Mouse (Mus musculus): ENCODE results near the gene Chp1.
"Not testable (repeated sequence)": the region's sequence is repeated elsewhere in the genome, so short reads cannot be mapped to it uniquely, and the experiment has no call there.

Chp1 gene

DNA sequence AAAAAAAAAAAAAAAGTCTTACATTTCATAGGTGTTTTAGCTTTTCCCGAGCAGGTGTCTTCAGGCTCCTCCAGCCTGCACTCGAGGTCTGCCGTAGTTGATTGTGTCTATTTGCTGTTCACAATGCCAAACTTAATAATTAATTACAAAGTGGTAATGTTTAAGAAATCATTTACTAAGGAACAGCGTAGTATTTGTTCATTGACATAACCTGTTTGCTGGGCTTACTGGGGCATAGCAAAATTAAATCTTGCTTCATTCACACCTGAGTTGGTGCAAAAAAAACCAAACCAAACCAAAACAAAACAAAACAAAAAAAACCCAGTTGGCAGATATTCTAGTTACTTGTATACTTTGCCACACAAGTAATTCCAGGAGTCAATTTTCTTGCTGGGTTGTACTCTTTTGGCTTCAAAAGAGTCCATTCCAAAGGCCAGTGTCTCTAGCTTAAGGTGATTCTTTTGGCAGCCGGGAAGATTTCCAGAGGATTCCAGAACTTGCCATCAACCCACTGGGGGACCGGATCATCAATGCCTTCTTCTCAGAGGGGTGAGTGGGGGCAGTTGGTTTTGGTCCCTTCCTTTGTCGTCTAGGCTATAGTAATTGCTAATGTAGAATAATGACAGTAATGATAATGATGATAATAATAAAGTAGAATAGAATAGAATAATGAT lies 18.8 kb downstream of the Chp1 start:
- no peak for DNase-seq

DNA sequence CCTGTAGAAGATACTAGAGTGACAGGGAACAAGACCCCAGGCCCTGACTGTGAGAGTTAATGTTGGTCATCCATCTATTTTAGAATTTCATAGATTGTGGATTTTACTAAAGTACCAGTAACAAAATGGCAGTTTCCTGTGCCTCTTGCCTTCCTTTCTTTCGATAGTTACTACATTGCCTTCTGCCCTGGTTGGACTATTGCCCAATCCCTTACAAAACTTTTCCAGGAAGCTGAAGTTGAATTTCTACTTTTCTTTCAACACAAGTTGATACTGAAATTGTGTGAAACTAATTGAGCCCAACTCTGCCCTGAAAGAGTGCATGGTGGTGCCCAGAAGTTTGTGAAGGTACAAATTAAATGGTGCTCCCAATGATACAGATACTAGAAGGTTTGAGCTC lies 25.0 kb downstream of the Chp1 start:
- DNase-seq, result no peak

DNA sequence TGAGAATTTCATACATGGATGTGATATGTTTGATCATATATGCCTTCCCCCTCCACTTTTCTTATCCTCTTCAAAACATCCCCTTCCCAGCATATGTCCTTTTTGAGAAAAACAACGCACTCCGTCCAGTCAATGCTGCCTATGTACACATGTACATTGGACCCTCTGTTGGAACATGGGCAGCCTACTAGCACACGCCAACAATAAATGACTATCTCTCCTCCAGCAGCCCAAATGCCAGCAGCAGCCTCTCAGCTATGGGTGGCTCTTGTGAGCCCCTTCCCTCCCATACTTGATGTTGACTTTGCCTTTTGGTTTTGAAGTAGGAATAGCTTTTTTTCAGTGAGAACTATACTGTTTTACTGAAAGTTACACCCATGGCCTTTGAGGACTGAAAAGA lies 34.1 kb downstream of the Chp1 start:
- DNase-seq, result no peak

DNA sequence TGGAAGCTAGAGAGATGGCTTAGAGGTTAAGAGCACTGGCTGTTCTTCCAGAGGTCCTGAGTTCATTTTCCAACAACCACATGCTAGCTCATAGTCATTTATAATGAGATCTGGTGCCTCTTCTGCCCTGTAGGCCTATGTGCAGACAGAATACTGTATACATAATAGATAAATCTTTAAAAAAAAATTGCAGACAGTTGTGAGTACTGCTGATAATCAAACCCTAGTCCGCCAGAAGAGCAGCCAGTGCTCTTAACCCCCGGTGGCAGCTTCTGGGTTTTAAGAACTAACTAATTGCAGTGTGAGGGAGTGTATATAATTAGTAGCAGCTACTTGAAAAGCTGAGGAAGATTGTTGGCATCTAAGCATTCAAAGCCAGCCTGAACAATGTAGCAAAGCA lies 35.9 kb downstream of the Chp1 start:
- no peak for DNase-seq

DNA sequence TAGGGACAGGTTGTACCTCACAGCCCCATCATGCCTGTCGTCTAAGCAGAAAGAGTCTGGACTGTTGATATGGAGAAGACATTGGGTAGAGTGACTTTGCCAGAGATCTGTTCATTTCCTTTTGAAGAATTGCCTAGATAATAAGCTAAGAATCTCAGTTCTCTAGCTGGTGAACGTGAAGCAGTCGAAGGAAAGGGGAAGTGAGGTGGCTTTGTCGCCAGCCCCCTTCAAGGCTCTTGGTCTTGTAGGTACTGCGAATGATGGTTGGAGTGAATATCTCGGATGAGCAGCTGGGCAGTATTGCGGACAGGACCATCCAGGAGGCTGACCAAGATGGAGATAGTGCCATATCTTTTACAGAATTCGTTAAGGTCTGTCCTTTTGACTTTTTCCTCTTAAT lies 36.8 kb downstream of the Chp1 start:
- no peak for DNase-seq

DNA sequence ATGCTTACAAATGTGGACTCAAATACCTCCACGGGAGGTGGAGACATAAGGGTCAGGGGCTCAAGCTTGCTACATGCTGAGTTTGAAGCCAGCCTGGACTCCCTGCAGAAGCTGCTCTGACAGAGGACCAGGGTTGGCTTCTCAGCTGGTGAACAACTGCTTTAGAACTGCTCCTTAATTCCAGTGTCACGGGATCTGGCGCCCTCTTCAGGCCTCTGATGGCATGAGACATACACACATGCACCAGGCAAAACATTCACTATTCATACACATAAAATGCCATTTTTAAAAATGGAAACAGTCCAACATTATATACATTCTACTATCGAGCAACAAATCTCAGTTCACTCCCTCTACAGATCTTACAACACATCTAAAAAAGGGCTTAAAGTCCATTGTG lies 39.9 kb downstream of the Chp1 start:
- peak; percentile 23 to 48 for DNase-seq

DNA sequence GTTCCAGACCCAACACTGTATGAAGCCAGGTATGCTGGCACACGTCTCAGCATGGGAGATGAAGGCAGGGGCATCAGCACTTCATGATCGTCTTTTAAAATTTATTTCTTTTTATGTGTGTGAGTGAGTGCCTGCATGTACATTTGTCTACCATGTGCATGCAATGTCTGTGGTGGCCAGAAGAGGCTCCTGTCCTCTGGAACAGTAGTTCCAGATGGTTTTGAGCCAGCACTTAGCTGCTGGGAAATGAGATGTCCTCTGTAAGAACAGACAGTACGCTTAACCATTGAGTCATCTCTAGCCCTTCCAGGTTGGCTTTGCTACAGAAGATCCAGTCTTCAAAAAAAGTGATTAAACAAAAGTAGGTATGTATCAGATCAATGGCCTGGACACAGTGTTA lies 43.8 kb downstream of the Chp1 start:
- no peak for DNase-seq

DNA sequence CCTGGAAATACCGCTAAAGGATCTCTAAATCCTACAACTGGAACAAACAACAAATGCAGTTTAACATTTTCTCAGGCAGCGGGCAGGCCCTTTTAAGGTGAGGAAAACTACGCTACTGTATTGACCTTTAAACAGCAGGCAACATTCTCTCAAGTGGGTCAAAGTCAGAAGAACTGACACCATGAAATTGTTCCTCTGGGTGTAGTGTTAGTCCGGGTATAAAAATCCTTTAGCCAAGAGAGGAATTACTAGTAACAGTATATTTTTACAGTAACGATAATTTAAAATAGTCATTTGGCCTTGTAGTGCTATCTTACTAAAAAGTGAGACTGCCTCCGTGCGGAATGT lies 46.2 kb downstream of the Chp1 start:
- DNase-seq, result peak in 1 of 2 experiments; percentile 19

DNA sequence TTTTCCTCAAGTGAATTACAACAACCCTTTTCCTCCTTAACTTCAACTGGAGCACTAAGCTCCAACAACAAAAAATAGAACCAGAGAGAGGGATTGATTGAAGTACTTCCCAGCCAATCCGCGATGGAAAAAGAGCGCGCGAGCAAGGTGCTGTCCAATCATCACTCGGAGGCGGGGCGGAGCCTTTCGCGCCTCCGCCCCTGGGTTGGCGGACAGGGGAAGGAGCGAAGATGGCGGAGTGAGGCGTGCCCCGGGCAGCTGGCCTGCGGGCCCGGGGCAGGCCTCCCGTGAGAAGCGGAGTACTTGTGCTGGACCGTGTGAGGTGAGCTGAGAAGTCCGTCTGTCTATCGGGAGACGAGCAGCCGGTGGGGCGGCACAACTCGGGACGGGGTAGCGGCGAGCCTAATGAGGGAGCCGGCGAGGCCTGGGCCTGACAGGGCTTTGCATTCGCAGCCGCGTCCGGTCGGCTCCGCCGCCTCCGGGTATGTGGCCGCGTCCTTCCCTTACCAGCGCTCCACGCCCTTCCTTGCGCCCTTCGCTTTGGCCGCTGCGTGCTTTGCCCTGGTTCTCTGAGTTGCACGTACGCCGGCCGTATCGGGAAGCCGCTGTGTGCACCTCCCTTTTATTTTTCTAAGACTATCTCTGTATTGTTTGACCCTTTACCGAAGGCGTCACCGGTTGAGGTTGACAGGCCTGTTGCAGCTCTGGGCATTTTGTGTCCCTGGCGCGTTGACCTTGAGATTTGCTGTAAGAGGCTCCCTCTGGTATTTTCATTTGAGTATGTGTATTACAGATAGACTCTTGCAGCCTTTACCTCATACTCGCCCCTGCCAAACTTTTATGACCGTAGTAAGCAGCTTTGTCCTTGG lies 46.9 kb downstream of the Chp1 start:
- peak; percentile 97 for DNase-seq

DNA sequence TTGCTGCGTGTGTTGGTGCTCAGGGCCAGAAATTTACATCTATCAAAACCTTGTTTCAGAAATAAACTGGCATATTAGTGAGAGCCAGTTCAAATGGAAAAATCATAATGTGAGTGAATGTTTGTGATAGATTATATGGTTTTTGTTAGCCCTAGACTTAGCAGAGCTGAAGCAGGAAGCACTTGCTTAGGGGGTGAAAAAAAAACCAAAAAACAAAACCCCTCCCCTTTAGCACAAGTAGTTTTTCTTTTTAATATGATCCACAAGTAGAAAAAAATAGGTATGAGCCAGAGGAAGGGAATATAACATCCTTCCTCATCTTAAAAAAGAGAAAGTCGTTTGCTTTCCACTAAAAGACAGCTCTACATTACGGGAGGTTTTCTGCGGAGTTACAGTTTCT lies 47.8 kb downstream of the Chp1 start:
- no peak for DNase-seq

DNA sequence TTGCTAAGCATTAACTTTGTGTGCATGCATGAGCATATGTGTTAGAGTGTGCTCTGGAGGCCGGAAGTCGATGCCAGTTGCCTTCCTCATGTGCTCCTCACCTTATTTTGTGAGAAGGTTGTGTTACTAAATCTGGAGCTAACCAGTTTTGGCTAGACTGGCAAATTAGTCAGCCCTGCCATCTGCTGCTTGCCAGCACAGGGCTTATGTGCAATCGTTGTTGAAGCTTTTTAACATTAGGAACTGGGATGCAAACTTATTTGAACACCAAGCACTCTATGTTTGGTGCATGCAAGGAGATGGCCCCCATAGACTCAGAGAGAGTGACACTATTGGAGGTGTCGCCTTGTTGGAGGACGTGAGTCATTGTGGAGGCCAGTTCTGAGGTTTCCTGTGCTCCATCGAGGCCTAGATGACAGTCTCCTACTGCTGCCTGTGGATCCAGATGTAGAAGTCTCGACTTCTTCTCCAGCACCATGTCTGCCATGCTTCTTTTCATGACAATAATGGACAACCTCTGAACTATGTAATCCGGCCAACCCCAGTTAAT lies 49.4 kb downstream of the Chp1 start:
- DNase-seq, result peak; percentile 44 to 63

DNA sequence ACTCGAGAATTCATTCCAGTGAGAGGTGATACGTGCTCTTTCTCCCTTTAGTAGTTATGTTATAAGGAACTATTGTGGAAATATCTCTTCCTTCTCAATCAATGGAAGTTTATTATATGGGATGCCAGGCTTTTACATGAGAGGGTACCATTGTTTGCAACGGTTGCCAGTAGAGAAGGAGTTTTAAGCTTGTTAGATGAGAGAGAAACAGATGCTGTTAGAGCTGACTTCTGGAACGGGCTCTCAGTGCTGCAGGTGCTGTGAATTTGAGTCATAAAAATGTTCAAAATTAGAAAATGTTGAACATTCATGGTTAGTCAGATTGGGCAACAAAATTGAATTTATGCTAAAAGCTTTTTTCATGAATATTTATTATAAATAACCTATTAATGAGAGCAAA lies 53.5 kb downstream of the Chp1 start:
- no peak for DNase-seq

DNA sequence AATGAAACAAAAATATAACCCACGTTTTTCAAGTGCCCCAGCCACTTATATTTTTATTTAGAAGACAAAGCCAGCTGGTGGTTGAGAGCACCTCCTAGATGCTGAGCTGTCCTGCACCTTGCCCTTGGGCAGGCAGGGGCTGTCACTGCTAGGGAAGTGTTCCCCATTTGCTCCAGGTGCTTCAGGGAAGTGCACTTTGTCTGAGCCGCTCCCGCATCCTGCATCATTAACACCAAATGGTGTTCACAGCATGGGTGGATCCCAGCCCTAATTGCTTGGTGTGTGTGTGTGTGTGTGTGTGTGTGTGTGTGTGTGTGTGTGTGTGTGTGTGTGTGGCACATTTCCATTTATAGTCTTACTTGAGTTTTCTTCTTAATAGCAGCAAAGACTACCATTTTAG lies 54.1 kb downstream of the Chp1 start:
- DNase-seq, result peak; percentile 23 to 41

DNA sequence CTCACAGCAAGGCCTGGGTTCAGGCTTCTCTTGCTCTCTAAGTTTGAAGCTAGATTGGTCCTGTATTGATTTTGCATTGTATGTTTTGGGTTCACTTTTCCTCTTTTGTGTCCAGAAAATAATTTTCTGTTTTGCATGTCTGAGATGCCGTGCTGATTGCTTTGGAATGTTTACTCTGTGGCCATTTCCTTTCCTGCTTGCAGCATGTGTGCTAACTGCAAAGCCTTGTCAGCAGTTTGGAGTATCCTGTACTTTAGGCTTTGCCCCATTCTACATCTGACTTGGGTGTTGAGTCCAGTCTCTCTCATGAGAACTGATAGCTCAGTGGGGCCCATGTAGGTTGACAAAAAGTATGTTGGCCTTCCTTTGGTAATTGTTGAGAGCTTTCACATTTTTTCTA lies 55.0 kb downstream of the Chp1 start:
- DNase-seq, result no peak

DNA sequence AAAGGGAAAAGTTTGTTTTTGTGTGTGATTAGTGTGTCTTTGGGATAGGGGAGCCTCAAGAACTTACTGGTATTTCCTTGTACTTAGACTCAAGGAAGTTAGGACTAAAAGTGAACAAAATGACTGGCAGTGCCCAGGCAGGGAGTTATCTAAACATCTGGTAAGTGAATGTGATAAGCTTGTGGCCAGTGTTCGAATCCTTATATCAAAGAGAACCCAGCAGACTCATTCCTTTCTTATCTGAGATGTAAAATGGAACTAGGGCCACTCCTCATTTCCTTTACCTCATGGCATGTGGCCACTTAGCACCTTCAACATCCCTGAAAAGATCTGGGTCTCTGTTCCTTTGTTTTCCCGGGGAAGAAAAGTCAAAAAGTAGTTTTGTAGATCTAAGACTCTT lies 56.4 kb downstream of the Chp1 start:
- DNase-seq, result no peak

DNA sequence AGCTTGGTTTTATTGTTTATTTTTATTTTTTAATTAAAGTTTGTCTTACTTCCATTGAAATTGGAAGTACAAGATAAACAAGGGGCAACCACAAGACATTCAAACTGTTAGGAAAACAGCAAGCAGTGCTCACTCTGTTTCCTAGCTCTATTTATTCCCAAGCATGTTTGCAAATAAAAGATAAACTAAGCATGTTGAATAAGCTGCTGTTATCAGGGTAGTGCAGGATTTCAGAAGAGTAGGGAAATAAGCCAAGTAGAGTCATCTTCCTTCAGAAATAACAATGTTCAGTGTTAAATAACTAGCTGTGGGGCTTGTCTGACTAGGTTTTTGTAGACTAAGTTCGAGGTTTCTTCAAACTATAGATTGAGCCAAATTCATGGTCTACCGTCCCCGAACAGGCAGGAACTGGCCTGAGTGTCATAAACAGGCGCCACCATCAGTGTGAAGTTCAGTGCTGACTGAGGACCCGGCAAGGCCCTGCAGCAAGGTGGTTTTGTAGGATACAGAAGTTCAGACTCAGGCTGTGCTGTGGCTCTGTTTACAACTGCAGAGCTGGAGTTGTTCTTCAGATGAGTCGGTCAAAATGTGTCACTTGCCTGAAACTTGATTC lies 58.0 kb downstream of the Chp1 start:
- no peak for DNase-seq

DNA sequence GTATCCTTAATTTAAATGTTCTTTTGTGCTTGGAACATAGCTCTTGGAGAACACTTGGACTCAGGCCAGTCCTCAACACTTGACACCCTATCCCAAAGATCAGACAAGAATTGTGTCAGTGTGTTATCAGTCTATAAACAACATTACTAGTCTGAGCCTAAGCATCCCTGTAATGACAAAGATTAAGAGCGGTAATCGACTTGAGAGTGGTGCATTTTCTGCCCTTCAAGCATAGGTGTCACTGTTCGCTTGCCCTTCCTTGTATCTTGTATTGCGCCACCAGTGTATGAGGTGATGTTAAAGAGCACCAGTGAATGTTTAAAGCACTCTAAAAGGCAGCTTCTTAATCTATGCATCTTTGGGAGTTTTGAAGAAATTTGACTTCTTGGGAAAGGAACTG lies 59.5 kb downstream of the Chp1 start:
- DNase-seq, result no peak

DNA sequence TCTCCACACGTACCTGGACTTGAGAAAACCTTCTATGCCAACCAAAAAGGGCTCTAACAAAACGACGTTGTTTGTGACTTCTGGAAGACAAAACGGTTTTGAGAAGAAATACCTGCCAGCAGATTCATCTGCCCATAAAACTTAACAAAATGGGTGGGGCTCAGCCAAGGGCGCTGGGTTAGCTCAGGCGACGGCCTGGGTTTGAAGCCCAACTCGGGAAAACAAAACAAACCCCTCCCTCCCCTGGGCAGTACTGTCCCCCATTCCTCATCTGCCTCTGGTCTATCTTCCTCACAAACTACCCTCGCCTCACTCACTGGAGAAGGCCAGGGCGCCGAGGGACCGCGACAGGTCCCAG lies 70.3 kb downstream of the Chp1 start:
- no peak for DNase-seq

DNA sequence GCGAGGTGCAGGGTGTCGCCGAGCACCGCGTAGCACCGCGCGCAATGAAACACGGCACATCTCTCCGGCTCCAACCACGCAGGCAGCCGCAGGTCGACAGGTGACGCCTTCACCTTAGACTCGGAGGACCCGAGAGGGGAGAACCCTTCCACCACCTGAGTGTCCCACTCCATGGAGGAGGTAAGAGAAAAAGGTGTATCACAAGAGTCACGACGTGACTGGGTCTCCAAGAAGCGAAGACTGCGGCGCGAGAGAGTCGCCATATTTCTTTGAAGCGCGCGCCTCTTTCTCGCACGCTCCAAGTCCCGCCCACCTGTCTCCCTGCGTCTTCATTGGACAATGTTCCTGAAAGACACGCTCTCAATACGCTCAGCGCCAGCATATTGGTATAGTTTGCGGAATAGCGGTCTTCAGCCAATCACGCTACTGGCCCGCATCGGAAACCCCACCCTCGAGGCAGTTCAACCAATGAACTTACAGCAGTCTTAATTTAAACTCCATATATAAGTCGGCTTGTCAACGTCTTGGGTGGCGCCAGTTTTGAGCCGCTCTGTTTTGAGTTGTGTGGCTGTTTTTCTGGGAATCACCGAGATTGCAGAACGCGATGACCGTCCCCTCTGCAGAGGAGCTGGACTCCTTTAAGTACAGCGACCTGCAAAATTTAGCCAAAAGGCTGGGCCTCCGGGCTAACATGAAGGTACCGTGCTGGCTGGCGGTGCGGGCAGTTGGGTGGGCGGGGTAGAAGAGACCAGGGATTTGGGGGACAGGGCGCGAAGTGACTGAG lies 70.9 kb downstream of the Chp1 start, which contains the start of the genes Nusap1 and Oip5:
Gene Nusap1 (plus strand): TSS at position 100 of the 784 bp plus-strand sequence.
Gene Oip5 (minus strand): TSS at position 271 of the 784 bp plus-strand sequence.
- peak; percentile 89 to 96 for DNase-seq

DNA sequence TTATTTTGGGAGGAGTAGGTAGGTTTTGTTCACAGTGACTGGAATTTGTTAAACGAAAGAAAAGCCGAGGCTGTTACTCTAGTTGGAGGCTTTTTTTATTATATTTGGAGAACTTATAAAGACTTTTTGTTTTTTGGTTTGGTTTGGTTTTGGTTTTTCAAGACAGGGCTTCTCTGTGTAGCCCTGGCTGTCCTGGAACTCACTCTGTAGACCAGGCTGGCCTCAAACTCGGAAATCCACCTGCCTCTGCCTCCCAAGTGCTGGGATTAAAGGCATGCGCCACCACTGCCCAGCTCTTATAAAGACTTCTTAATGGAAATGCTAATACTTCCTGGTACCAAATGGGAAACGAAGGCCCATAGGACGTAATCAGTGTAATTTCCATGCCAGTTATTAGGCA lies 71.5 kb downstream of the Chp1 start:
- not testable (repeated sequence) for DNase-seq

DNA sequence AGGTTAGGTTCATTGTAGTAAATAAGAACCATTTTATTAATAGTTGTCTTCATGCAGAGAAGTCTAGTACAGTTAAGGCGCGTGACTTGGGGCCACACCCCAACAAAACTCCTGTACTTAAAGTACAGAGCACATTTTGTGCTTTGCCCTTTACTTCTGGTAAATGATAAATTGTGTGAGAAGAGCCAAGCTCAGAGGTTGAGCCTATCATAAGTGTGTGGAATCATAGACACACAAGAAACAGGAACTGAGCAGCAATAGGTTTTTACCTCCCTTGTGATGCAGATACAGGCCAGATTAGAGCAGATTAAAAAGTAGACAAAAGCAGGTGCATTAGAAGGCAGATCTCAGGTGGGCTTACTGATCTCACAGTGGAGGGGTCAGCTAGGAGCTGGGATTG lies 73.8 kb downstream of the Chp1 start:
- no peak for DNase-seq
